Mouse (Mus musculus) spleen, embryonic (tissue): ENCODE results near the gene Hebp1.

Source experiments
- CTCF ChIA-PET: fragments of 350-600 bp; sonication (Branson Sonifier 250); formaldehyde crosslinking; loops from one replicate; lab custom pipeline; 2022; lab: Charles Lee

Hebp1 gene

GRCm38 (mm10) chr6:135162861-135163260 is 35.0 kb downstream of the Hebp1 start:
- CTCF ChIA-PET = no interaction called here

- CTCF ChIA-PET = no interaction called here
Observed at GRCm38 (mm10) chr6:135162311-135162710, 35.5 kb downstream of the Hebp1 start.

- CTCF ChIA-PET = no interaction called here
Observed at GRCm38 (mm10) chr6:135161356-135161755, 36.5 kb downstream of the Hebp1 start.

- CTCF ChIA-PET = no interaction called here
Observed at GRCm38 (mm10) chr6:135158509-135158908, 39.3 kb downstream of the Hebp1 start.

GRCm38 (mm10) chr6:135157496-135157895 is 40.3 kb downstream of the Hebp1 start:
- CTCF ChIA-PET = no interaction called here

- CTCF ChIA-PET = interaction anchor here (0.6 kb wide), 1 partner anchor 286 kb away, joined by 4 read pairs; no protein-coding TSS in a partner anchor
Observed at GRCm38 (mm10) chr6:135156597-135156996, 41.2 kb downstream of the Hebp1 start.

- CTCF ChIA-PET = no interaction called here
Observed at GRCm38 (mm10) chr6:135153719-135154118, 44.1 kb downstream of the Hebp1 start.

GRCm38 (mm10) chr6:135150311-135150710 is 47.5 kb downstream of the Hebp1 start:
- CTCF ChIA-PET = interaction anchor here (0.7 kb wide), 1 partner anchor 229 kb away, joined by 3 read pairs; no protein-coding TSS in a partner anchor

GRCm38 (mm10) chr6:135149722-135150121 is 48.1 kb downstream of the Hebp1 start:
- CTCF ChIA-PET = interaction anchor here (0.7 kb wide), 1 partner anchor 230 kb away, joined by 3 read pairs; no protein-coding TSS in a partner anchor

GRCm38 (mm10) chr6:135149175-135149574 is 48.6 kb downstream of the Hebp1 start:
- CTCF ChIA-PET = interaction anchor here (0.7 kb wide), 1 partner anchor 17 kb away, joined by 3 read pairs; no protein-coding TSS in a partner anchor

GRCm38 (mm10) chr6:135148506-135148905 is 49.3 kb downstream of the Hebp1 start:
- CTCF ChIA-PET = interaction anchor here (0.7 kb wide), 1 partner anchor 16 kb away, joined by 3 read pairs; no protein-coding TSS in a partner anchor

GRCm38 (mm10) chr6:135145976-135146375 is 51.8 kb downstream of the Hebp1 start:
- CTCF ChIA-PET = interaction anchor here (0.6 kb wide), 1 partner anchor 102 kb away, joined by 14 read pairs; no protein-coding TSS in a partner anchor

GRCm38 (mm10) chr6:135144516-135144915 is 53.3 kb downstream of the Hebp1 start:
- CTCF ChIA-PET = no interaction called here

GRCm38 (mm10) chr6:135143151-135143550 is 54.7 kb downstream of the Hebp1 start:
- CTCF ChIA-PET = no interaction called here

GRCm38 (mm10) chr6:135141451-135142147 is 56.2 kb downstream of the Hebp1 start:
- CTCF ChIA-PET = no interaction called here

- CTCF ChIA-PET = no interaction called here
Observed at GRCm38 (mm10) chr6:135138746-135139145, 59.1 kb downstream of the Hebp1 start.

- CTCF ChIA-PET = no interaction called here
Observed at GRCm38 (mm10) chr6:135138207-135138606, 59.6 kb downstream of the Hebp1 start.

GRCm38 (mm10) chr6:135137736-135138135 is 60.1 kb downstream of the Hebp1 start:
- CTCF ChIA-PET = no interaction called here

- CTCF ChIA-PET = interaction anchor here (0.6 kb wide), 1 partner anchor 754 kb away, joined by 4 read pairs; no protein-coding TSS in a partner anchor
Observed at GRCm38 (mm10) chr6:135136439-135137161, 61.2 kb downstream of the Hebp1 start.

- CTCF ChIA-PET = no interaction called here
Observed at GRCm38 (mm10) chr6:135135735-135136134, 62.1 kb downstream of the Hebp1 start.

- CTCF ChIA-PET = no interaction called here
Observed at GRCm38 (mm10) chr6:135133486-135133885, 64.3 kb downstream of the Hebp1 start.

GRCm38 (mm10) chr6:135133086-135133485 is 64.7 kb downstream of the Hebp1 start:
- CTCF ChIA-PET = no interaction called here
